Mouse (Mus musculus) hindbrain, embryonic 11.5 days (tissue): Measurements from ENCODE around the gene Gm29735. TPM values are rescaled to one million over a fixed set of nuclear protein-coding genes. Genes with fewer than 3 reads are reported as not detected.
"Not testable (repeated sequence)": the region's sequence is repeated elsewhere in the genome, so short reads cannot be mapped to it uniquely, and the experiment has no call there.

Experiments used
- ATAC-seq: fragments of 200-750 bp; cut with Nextera tagmentation; 2 replicates; pipeline ENCODE4 v1.8.0; 2017; ENCODE audit warnings: mild to moderate bottlenecking, moderate TSS enrichment, moderate library complexity; ENCODE audit not compliant: low FRiP score
- DNase-seq: peaks from one replicate; pipeline ENCODE4 v3.0.0-alpha.2; 2015; ENCODE audit warnings: low spot score
- H3K27ac ChIP-seq: fragments of 300-500 bp; sonication (generic); 2 replicates; pipeline ENCODE4 v1.5.1; 2014; ENCODE audit warnings: mild to moderate bottlenecking, low read depth, low read length
- H3K27me3 ChIP-seq: fragments of 300-500 bp; sonication (generic); 2 replicates; pipeline ENCODE4 v1.6.1; 2014; ENCODE audit warnings: mild to moderate bottlenecking, low read length, moderate library complexity, mixed read lengths; ENCODE audit not compliant: control insufficient read depth, insufficient read depth
- H3K36me3 ChIP-seq: fragments of 300-500 bp; sonication (generic); 2 replicates; pipeline ENCODE4 v1.6.1; 2014; ENCODE audit warnings: mild to moderate bottlenecking, low read length, moderate library complexity, mixed read lengths; ENCODE audit not compliant: control insufficient read depth, insufficient read depth
- H3K4me1 ChIP-seq: fragments of 300-500 bp; sonication (generic); replicated peaks from 2 replicates; pipeline ENCODE4 v1.6.1; 2014; ENCODE audit warnings: low read length, mixed read lengths; ENCODE audit not compliant: control insufficient read depth, insufficient read depth
- H3K4me2 ChIP-seq: fragments of 300-500 bp; sonication (generic); replicated peaks from 2 replicates; pipeline ENCODE4 v1.6.1; 2014; ENCODE audit warnings: mild to moderate bottlenecking, low read depth, low read length
- H3K4me3 ChIP-seq: fragments of 300-500 bp; sonication (generic); 2 replicates; pipeline ENCODE4 v1.5.1; 2014; ENCODE audit warnings: low read depth, low read length
- H3K9ac ChIP-seq: fragments of 300-500 bp; sonication (generic); 2 replicates; pipeline ENCODE4 v1.6.1; 2014; ENCODE audit warnings: low read depth, low read length
- H3K9me3 ChIP-seq: fragments of 300-500 bp; sonication (generic); 2 replicates; pipeline ENCODE4 v1.6.1; 2016; ENCODE audit warnings: low read length; ENCODE audit not compliant: control insufficient read depth
- WGBS: fragments of 180-500 bp; shearing (Covaris S2); extraction: QIAGEN DNeasy Blood & Tissue Kit; methylation state at CpG from one replicate; pipeline ENCODE4 v1.1.7; 2014; 5-methylcytosine and 5-hydroxymethylcytosine counted together
- polyA plus RNA-seq: library from polyadenylated mRNA; unstranded; fragments of >200 nt; fragmentation: Nextera tagmentation; extraction: Ambion mirVana; gene quantifications from 2 replicates; pipeline ENCODE4 v1.2.1, GENCODE M21; 2014

Gene Gm29735
- polyA plus RNA-seq, 1 experiment from 2014 or later = not detected

- Histone ChIP-seq H3K27me3 (no peaks in the 10 kb centered on the region), H3K9me3 (no peaks in the 10 kb centered on the region), H3K4me3 (no peak overlapping the region), H3K36me3 (no peaks in the 10 kb centered on the region), H3K4me1 (no peaks in the 10 kb centered on the region), H3K27ac (no peak overlapping the region), H3K9ac (no peak overlapping the region), H3K4me2 (no peak overlapping the region)
- DNase-seq = peak; percentile 64
- 50% methylated on average over 3 of the region's 3 CpGs for WGBS
- ATAC-seq = no peak
Observed at GRCm38 (mm10) chr7:142169836-142170235, 12.9 kb upstream of the Gm29735 start.

- H3K4me1 ChIP-seq, H3K27me3 ChIP-seq, H3K36me3 ChIP-seq, H3K27ac ChIP-seq, DNase-seq, H3K9me3 ChIP-seq, H3K4me2 ChIP-seq, ATAC-seq, H3K9ac ChIP-seq, H3K4me3 ChIP-seq: not testable (repeated sequence)
Observed at GRCm38 (mm10) chr7:142165639-142166038, 8.7 kb upstream of the Gm29735 start, which contains the start of gene Gm4553. Gene Gm4553, minus strand, starts transcription at chr7:142165739.

GRCm38 (mm10) chr7:142159366-142159765, 2.5 kb upstream of the Gm29735 start:
- no peak overlapping the region for H3K9ac ChIP-seq
- no peaks in the 10 kb centered on the region for H3K27me3 ChIP-seq
- H3K9me3 ChIP-seq = no peaks in the 10 kb centered on the region
- H3K4me3 ChIP-seq = no peak overlapping the region
- no peak overlapping the region for H3K4me2 ChIP-seq
- ATAC-seq (no peak), DNase-seq (no peak)
- H3K4me1 ChIP-seq = no peaks in the 10 kb centered on the region
- WGBS = 92% methylated on average over 3 of the region's 3 CpGs
- H3K36me3 ChIP-seq = no peaks in the 10 kb centered on the region
- no peak overlapping the region for H3K27ac ChIP-seq

GRCm38 (mm10) chr7:142155308-142155707, 1.6 kb downstream of the Gm29735 start:
- Histone ChIP-seq H3K9me3 (no peaks in the 10 kb centered on the region), H3K9ac (no peak overlapping the region), H3K4me3 (no peak overlapping the region), H3K36me3 (no peaks in the 10 kb centered on the region), H3K4me1 (no peaks in the 10 kb centered on the region), H3K27ac (no peak overlapping the region), H3K4me2 (no peak overlapping the region), H3K27me3 (no peaks in the 10 kb centered on the region)
- DNase-seq (no peak), ATAC-seq (no peak)
- 76% methylated on average over 1 of the region's 1 CpGs for WGBS

GRCm38 (mm10) chr7:142152191-142152590, 4.7 kb downstream of the Gm29735 start:
- no peak overlapping the region for H3K9ac ChIP-seq
- no peaks in the 10 kb centered on the region for H3K27me3 ChIP-seq
- no peaks in the 10 kb centered on the region for H3K4me1 ChIP-seq
- H3K9me3 ChIP-seq = no peaks in the 10 kb centered on the region
- no peak overlapping the region for H3K4me3 ChIP-seq
- DNase-seq (no peak), ATAC-seq (no peak)
- H3K36me3 ChIP-seq = no peaks in the 10 kb centered on the region
- 84% methylated on average over 4 of the region's 4 CpGs for WGBS
- H3K27ac ChIP-seq = no peak overlapping the region
- H3K4me2 ChIP-seq = no peak overlapping the region

GRCm38 (mm10) chr7:142148633-142149032, 8.3 kb downstream of the Gm29735 start:
- Histone ChIP-seq H3K4me3 (no peak overlapping the region), H3K9ac (no peak overlapping the region), H3K9me3 (no peaks in the 10 kb centered on the region), H3K4me1 (no peaks in the 10 kb centered on the region), H3K4me2 (no peak overlapping the region), H3K27ac (no peak overlapping the region), H3K27me3 (no peaks in the 10 kb centered on the region), H3K36me3 (no peaks in the 10 kb centered on the region)
- ATAC-seq (no peak), DNase-seq (no peak)

GRCm38 (mm10) chr7:142146033-142146432, 10.9 kb downstream of the Gm29735 start:
- no peak for ATAC-seq
- WGBS = 0% methylated on average over 1 of the region's 1 CpGs
- DNase-seq = peak; percentile 75
- Histone ChIP-seq H3K27me3 (no peaks in the 10 kb centered on the region), H3K9me3 (no peaks in the 10 kb centered on the region), H3K4me3 (no peak overlapping the region), H3K4me2 (no peak overlapping the region), H3K9ac (no peak overlapping the region), H3K27ac (no peak overlapping the region), H3K36me3 (no peaks in the 10 kb centered on the region), H3K4me1 (no peaks in the 10 kb centered on the region)

- ATAC-seq (no peak), DNase-seq (no peak)
- Histone ChIP-seq H3K27ac (no peak overlapping the region), H3K9ac (no peak overlapping the region), H3K4me2 (no peak overlapping the region), H3K4me3 (no peak overlapping the region), H3K27me3 (no peaks in the 10 kb centered on the region), H3K9me3 (no peaks in the 10 kb centered on the region), H3K4me1 (no peaks in the 10 kb centered on the region), H3K36me3 (no peaks in the 10 kb centered on the region)
- 57% methylated on average over 4 of the region's 4 CpGs for WGBS
Observed at GRCm38 (mm10) chr7:142145413-142145940, 11.4 kb downstream of the Gm29735 start.

- Histone ChIP-seq H3K4me2 (no peak within 1 kb of the TSS), H3K9me3 (no peaks in the 10 kb centered on the region)
- 75% methylated on average over 1 of the region's 1 CpGs for WGBS
Observed at GRCm38 (mm10) chr7:142144507-142144906, 12.4 kb downstream of the Gm29735 start, which contains the start of gene Gm45337. Gene Gm45337, minus strand, starts transcription at chr7:142144607.

More at GRCm38 (mm10) chr7:142144507-142144906, 12.4 kb downstream of the Gm29735 start, which contains the start of gene Gm45337:
- Histone ChIP-seq H3K4me1 (no peaks in the 10 kb centered on the region), H3K27ac (no peak within 1 kb of the TSS), H3K27me3 (no peaks in the 10 kb centered on the region), H3K4me3 (no peak within 1 kb of the TSS), H3K36me3 (no peaks in the 10 kb centered on the region), H3K9ac (no peak within 1 kb of the TSS)
- DNase-seq (no peak), ATAC-seq (no peak)
